Mouse (Mus musculus) heart, embryonic 13.5 days (tissue): ENCODE data around the gene Ofd1. TPM values are rescaled to one million over a fixed set of nuclear protein-coding genes. Genes with fewer than 3 reads are reported as not detected.

Source experiments
- ATAC-seq: fragments of 200-750 bp; cut with Nextera tagmentation; 2 replicates; pipeline ENCODE4 v1.8.0; 2017; ENCODE audit warnings: moderate TSS enrichment; ENCODE audit not compliant: insufficient number of reproducible peaks, low FRiP score, low TSS enrichment; ENCODE audit errors: extremely low read depth
- H3K27ac ChIP-seq: fragments of 300-500 bp; sonication (generic); replicated peaks from 2 replicates; pipeline ENCODE4 v1.5.1; 2015; ENCODE audit warnings: moderate library complexity, mild to moderate bottlenecking, inconsistent platforms
- H3K27me3 ChIP-seq: fragments of 300-500 bp; sonication (generic); replicated peaks from 2 replicates; pipeline ENCODE4 v1.6.1; 2015; ENCODE audit warnings: mild to moderate bottlenecking, inconsistent platforms
- H3K36me3 ChIP-seq: fragments of 300-500 bp; sonication (generic); 2 replicates; pipeline ENCODE4 v1.6.1; 2015; ENCODE audit warnings: mild to moderate bottlenecking, inconsistent platforms
- H3K4me1 ChIP-seq: fragments of 300-500 bp; sonication (generic); 2 replicates; pipeline ENCODE4 v1.6.1; 2015; ENCODE audit warnings: inconsistent platforms
- H3K4me2 ChIP-seq: fragments of 300-500 bp; sonication (generic); 2 replicates; pipeline ENCODE4 v1.6.1; 2015; ENCODE audit warnings: inconsistent platforms, mild to moderate bottlenecking, moderate library complexity
- H3K4me3 ChIP-seq: fragments of 300-500 bp; sonication (generic); 2 replicates; pipeline ENCODE4 v1.5.1; 2015; ENCODE audit warnings: moderate library complexity, mild to moderate bottlenecking, inconsistent platforms
- H3K9ac ChIP-seq: fragments of 300-500 bp; sonication (generic); 2 replicates; pipeline ENCODE4 v1.6.1; 2015; ENCODE audit warnings: inconsistent platforms, mild to moderate bottlenecking, moderate library complexity
- H3K9me3 ChIP-seq: fragments of 300-500 bp; sonication (generic); 2 replicates; pipeline ENCODE4 v1.6.1; 2016; ENCODE audit warnings: inconsistent platforms
- WGBS: fragments of 180-500 bp; shearing (Covaris S2); methylation state at CpG from one replicate; pipeline ENCODE4 v1.1.7; 2015; ENCODE audit warnings: mixed read lengths; 5-methylcytosine and 5-hydroxymethylcytosine counted together
- polyA plus RNA-seq: library from polyadenylated mRNA; unstranded; fragments of >200 nt; fragmentation: Nextera tagmentation; extraction: Ambion mirVana; gene quantifications from 2 replicates; pipeline ENCODE4 v1.2.1, GENCODE M21; 2015

The Ofd1 gene
- polyA plus RNA-seq, 1 experiment from 2014 or later, result 3.7 TPM

GRCm38 (mm10) chrX:166359927-166360440 lies 80.5 kb downstream of the Ofd1 start:
- no peak overlapping the region for H3K9ac ChIP-seq
- no peaks in the 10 kb centered on the region for H3K4me1 ChIP-seq
- WGBS, result 72% methylated on average over 2 of the region's 2 CpGs
- H3K9me3 ChIP-seq, result no peaks in the 10 kb centered on the region
- ATAC-seq, result no peak
- H3K4me2 ChIP-seq, result no peak overlapping the region
- no peak overlapping the region for H3K27ac ChIP-seq
- H3K4me3 ChIP-seq, result no peak overlapping the region
- no peaks in the 10 kb centered on the region for H3K36me3 ChIP-seq
- no peaks in the 10 kb centered on the region for H3K27me3 ChIP-seq

GRCm38 (mm10) chrX:166358955-166359354 lies 81.5 kb downstream of the Ofd1 start:
- Histone ChIP-seq H3K4me2 (no peak overlapping the region), H3K36me3 (no peaks in the 10 kb centered on the region), H3K4me3 (no peak overlapping the region), H3K27me3 (no peaks in the 10 kb centered on the region), H3K9me3 (no peaks in the 10 kb centered on the region), H3K4me1 (no peaks in the 10 kb centered on the region), H3K27ac (no peak overlapping the region), H3K9ac (no peak overlapping the region)
- WGBS, result 44% methylated on average over 2 of the region's 2 CpGs
- no peak for ATAC-seq

- WGBS, result 89% methylated on average over 3 of the region's 3 CpGs
- ATAC-seq, result no peak
- H3K4me2 ChIP-seq, result no peak overlapping the region
These were observed 84.2 kb downstream of the Ofd1 start for GRCm38 (mm10) chrX:166356276-166356675.

GRCm38 (mm10) chrX:166354913-166355312 lies 85.6 kb downstream of the Ofd1 start:
- Histone ChIP-seq H3K27ac (no peak overlapping the region), H3K9me3 (no peaks in the 10 kb centered on the region), H3K27me3 (no peaks in the 10 kb centered on the region), H3K36me3 (no peaks in the 10 kb centered on the region), H3K4me3 (no peak overlapping the region), H3K9ac (no peak overlapping the region), H3K4me2 (no peak overlapping the region), H3K4me1 (no peaks in the 10 kb centered on the region)
- WGBS, result 43% methylated on average over 1 of the region's 1 CpGs
- ATAC-seq, result no peak

More at GRCm38 (mm10) chrX:166356276-166356675, 84.2 kb downstream of the Ofd1 start:
- no peak overlapping the region for H3K9ac ChIP-seq
- H3K27me3 ChIP-seq, result no peaks in the 10 kb centered on the region
- H3K36me3 ChIP-seq, result no peaks in the 10 kb centered on the region
- H3K4me1 ChIP-seq, result no peaks in the 10 kb centered on the region
- no peak overlapping the region for H3K4me3 ChIP-seq
- H3K27ac ChIP-seq, result no peak overlapping the region
- no peaks in the 10 kb centered on the region for H3K9me3 ChIP-seq

- no peaks in the 10 kb centered on the region for H3K36me3 ChIP-seq
- no peak overlapping the region for H3K9ac ChIP-seq
- no peaks in the 10 kb centered on the region for H3K4me1 ChIP-seq
- no peak overlapping the region for H3K4me3 ChIP-seq
- H3K9me3 ChIP-seq, result no peaks in the 10 kb centered on the region
- H3K27ac ChIP-seq, result no peak overlapping the region
- no peak for ATAC-seq
- WGBS, result 55% methylated on average over 2 of the region's 2 CpGs
- no peaks in the 10 kb centered on the region for H3K27me3 ChIP-seq
- H3K4me2 ChIP-seq, result no peak overlapping the region
These were observed 87.1 kb downstream of the Ofd1 start for GRCm38 (mm10) chrX:166353412-166353811.

- ATAC-seq, result no peak
- H3K4me2 ChIP-seq, result no peak overlapping the region
- no peak overlapping the region for H3K4me3 ChIP-seq
- H3K27me3 ChIP-seq, result no peaks in the 10 kb centered on the region
- no peaks in the 10 kb centered on the region for H3K36me3 ChIP-seq
- no peak overlapping the region for H3K27ac ChIP-seq
- H3K9me3 ChIP-seq, result no peaks in the 10 kb centered on the region
- H3K9ac ChIP-seq, result no peak overlapping the region
- H3K4me1 ChIP-seq, result no peaks in the 10 kb centered on the region
- 16% methylated on average over 6 of the region's 6 CpGs for WGBS
These were observed 88.7 kb downstream of the Ofd1 start for GRCm38 (mm10) chrX:166351790-166352189.

GRCm38 (mm10) chrX:166348634-166349033 lies 91.9 kb downstream of the Ofd1 start:
- no peaks in the 10 kb centered on the region for H3K27me3 ChIP-seq
- H3K27ac ChIP-seq, result no peak overlapping the region
- no peaks in the 10 kb centered on the region for H3K9me3 ChIP-seq
- no peak overlapping the region for H3K9ac ChIP-seq
- 76% methylated on average over 4 of the region's 4 CpGs for WGBS
- ATAC-seq, result no peak
- no peak overlapping the region for H3K4me3 ChIP-seq
- no peaks in the 10 kb centered on the region for H3K36me3 ChIP-seq
- no peaks in the 10 kb centered on the region for H3K4me1 ChIP-seq
- H3K4me2 ChIP-seq, result no peak overlapping the region

GRCm38 (mm10) chrX:166348086-166348485 lies 92.4 kb downstream of the Ofd1 start:
- Histone ChIP-seq H3K9ac (no peak overlapping the region), H3K4me1 (no peaks in the 10 kb centered on the region), H3K4me3 (no peak overlapping the region), H3K36me3 (no peaks in the 10 kb centered on the region), H3K27me3 (no peaks in the 10 kb centered on the region), H3K27ac (no peak overlapping the region), H3K9me3 (no peaks in the 10 kb centered on the region), H3K4me2 (no peak overlapping the region)
- 81% methylated on average over 6 of the region's 6 CpGs for whole genome bisulfite sequencing
- no peak for ATAC-seq

- H3K27ac ChIP-seq, result no peak overlapping the region
- peak overlapping the region; percentile 3; the same call in 1 of the 2 replicates for H3K9ac ChIP-seq
- WGBS, result 24% methylated on average over 10 of the region's 10 CpGs
- H3K9me3 ChIP-seq, result no peaks in the 10 kb centered on the region
- ATAC-seq, result no peak
- H3K4me2 ChIP-seq, result peak overlapping the region; percentile 55
- H3K36me3 ChIP-seq, result no peaks in the 10 kb centered on the region
- H3K27me3 ChIP-seq, result no peaks in the 10 kb centered on the region
- peak overlapping the region; percentile 27; the same call in 1 of the 2 replicates for H3K4me3 ChIP-seq
- no peaks in the 10 kb centered on the region for H3K4me1 ChIP-seq
These were observed 96.1 kb downstream of the Ofd1 start for GRCm38 (mm10) chrX:166344228-166345015.

- H3K4me3 ChIP-seq, result no peak overlapping the region
- H3K4me2 ChIP-seq, result no peak overlapping the region
- no peaks in the 10 kb centered on the region for H3K4me1 ChIP-seq
- no peak overlapping the region for H3K9ac ChIP-seq
- no peak for ATAC-seq
- no peaks in the 10 kb centered on the region for H3K36me3 ChIP-seq
- H3K27ac ChIP-seq, result no peak overlapping the region
- no peaks in the 10 kb centered on the region for H3K9me3 ChIP-seq
- no peaks in the 10 kb centered on the region for H3K27me3 ChIP-seq
- WGBS, result 71% methylated on average over 6 of the region's 6 CpGs
These were observed 98.7 kb downstream of the Ofd1 start for GRCm38 (mm10) chrX:166341795-166342194.
